Mouse (Mus musculus) brain, embryonic 14.5 days (tissue): ENCODE data around the gene Mfsd7a.

Experiments
- CTCF ChIP-seq: fragments of 200-500 bp; IDR thresholded peaks from 2 replicates; pipeline ENCODE4 v1.5.1; 2012; ENCODE audit warnings: inconsistent platforms, mild to moderate bottlenecking, moderate library complexity, borderline replicate concordance; ENCODE audit not compliant: insufficient read depth, insufficient read length; ENCODE audit errors: extremely low read depth
- POLR2A ChIP-seq: fragments of 200-500 bp; IDR thresholded peaks from 2 replicates; pipeline ENCODE4 v1.6.1; 2012; ENCODE audit warnings: mild to moderate bottlenecking, inconsistent platforms, borderline replicate concordance; ENCODE audit not compliant: poor library complexity, insufficient read depth, insufficient read length, severe bottlenecking; ENCODE audit errors: extremely low read depth

GRCm38 (mm10) chr5:108447857-108448256 lies 834 bp downstream of the Mfsd7a start:
- TF ChIP-seq CTCF (no peak), POLR2A (no peak)
